Mouse (Mus musculus): ENCODE measurements around the gene Usf1. TPM values are rescaled to one million over a fixed set of nuclear protein-coding genes. Genes with fewer than 3 reads are reported as not detected.

Gene Usf1
- total and polyA plus RNA-seq, 3 experiments: 37.4 to 73.7 (median 54.9) TPM

DNA sequence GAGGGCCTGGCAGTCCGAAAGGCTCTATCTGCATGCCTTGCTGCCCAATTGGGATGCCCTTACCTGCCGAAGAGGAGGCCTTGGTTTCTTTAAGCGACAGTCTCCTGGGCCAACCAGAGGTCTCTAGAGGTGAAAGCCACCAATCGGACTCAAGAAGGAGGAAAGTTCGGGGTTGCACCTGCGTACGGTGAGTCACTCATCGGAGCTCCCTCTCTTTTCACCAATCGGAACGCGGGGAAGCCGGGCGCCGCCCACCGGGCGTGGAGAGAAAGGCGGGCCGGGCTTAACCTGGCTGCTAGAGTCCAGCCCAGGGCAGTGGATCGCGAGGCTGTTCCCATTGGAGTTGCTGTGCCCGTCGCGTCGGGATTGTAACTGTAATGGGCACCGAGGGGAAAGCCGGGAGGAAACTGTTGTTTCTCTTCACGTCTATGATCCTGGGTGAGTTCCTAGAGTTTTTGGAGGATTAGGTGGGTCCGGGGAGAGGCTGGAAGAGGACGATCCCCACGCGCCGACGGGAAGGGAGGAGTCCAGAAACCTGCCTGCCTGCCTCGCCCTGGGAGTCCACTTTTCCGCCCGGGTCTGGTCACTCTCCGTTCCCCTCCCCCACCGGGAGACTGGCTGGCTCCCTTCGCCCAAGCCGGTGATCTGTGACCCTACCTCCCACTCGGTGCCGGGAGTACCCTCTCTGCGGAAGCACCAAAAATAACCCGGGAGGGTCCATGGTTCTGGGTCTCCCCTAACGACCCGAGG is 26.3 kb downstream of the Usf1 start, which contains the start of gene F11r:
Gene F11r (plus strand): TSS at position 272 of the 750 bp plus-strand sequence.
- dilution Hi-C loops (cut with MboI; ENCODE audit: extremely low pct_ligation_motif_present, extremely low pct_unique_long_range_greater_than_20kb, low sequenced_read_pairs): no loop called here
- no peaks in the 10 kb centered on the region for H3K79me2 ChIP-seq (replicated peaks; ENCODE audit: control insufficient read depth, extremely low read depth, insufficient read depth, poor library complexity, severe bottlenecking)
- in situ Hi-C loops (cut with MboI; ENCODE audit: low pct_ligation_motif_present, low pct_unique_long_range_greater_than_20kb, low sequenced_read_pairs): no loop called here
- peak within 1 kb of the TSS; percentile 44 to 57 (median 52) for H3K4me3 ChIP-seq (replicated peaks in 1 of 3; ENCODE audit: low read depth in 2 of 3, low read length in 2 of 3, poor library complexity in 1 of 3)
- H3K9me3 ChIP-seq (replicated peaks; ENCODE audit: low read length): no peaks in the 10 kb centered on the region
- H3K27ac ChIP-seq (ENCODE audit: insufficient read depth, low read depth): no peak within 1 kb of the TSS
- peaks cover 8 to 43% of the 10 kb centered on the region in 2 experiments; a peak in 3 of 4 replicates for H3K4me1 ChIP-seq (ENCODE audit: control insufficient read depth in 1 of 2, insufficient read depth in 2 of 2)
- DNase-seq (ENCODE audit: extremely low read depth): peak; percentile 67
- TF ChIP-seq UBTF (IDR thresholded peaks at IDR 0.05; ENCODE audit: low read depth, low read length) (no peak), NRF1 (IDR thresholded peaks at IDR 0.05; ENCODE audit: low read depth, low read length) (peak; percentile 80), PAX5 (IDR thresholded peaks at IDR 0.05; ENCODE audit: low read length) (no peak), ELF1 (IDR thresholded peaks at IDR 0.05; ENCODE audit: low read depth, low read length) (0 out of 2 replicates have a peak, but pooled peaks have one; percentile 27), POLR2A (IDR thresholded peaks at IDR 0.05; ENCODE audit: low read depth, low read length) (peak; percentile 44; the same call in 1 of the 2 replicates), BHLHE40 (IDR thresholded peaks at IDR 0.05; ENCODE audit: low read depth, low read length) (0 out of 2 replicates have a peak, but pooled peaks have one; percentile 7), CTCF (conservative IDR thresholded peaks at IDR 0.05 in 1 of 2, IDR thresholded peaks at IDR 0.05 in 1 of 2; ENCODE audit: low read depth in 2 of 2, low read length in 2 of 2) (peak in 1 of 2 experiments; percentile 26; a peak in 1 of 4 replicates), MAX (IDR thresholded peaks at IDR 0.05; ENCODE audit: low read length) (peak; percentile 49; the same call in 1 of the 2 replicates), MXI1 (IDR thresholded peaks at IDR 0.05; ENCODE audit: low read depth, low read length) (0 out of 2 replicates have a peak, but pooled peaks have one; percentile 32), RCOR1 (conservative IDR thresholded peaks at IDR 0.05; ENCODE audit: low read depth, low read length) (peak; percentile 46; the same call in 1 of the 2 replicates), POLR2AphosphoS2 (IDR thresholded peaks at IDR 0.05; ENCODE audit: low read depth, low read length) (no peak), KAT2A (IDR thresholded peaks at IDR 0.05; ENCODE audit: insufficient replicate concordance, low read length) (no peak), MAFK (IDR thresholded peaks at IDR 0.05; ENCODE audit: insufficient replicate concordance, low read length) (no peak), SIN3A (IDR thresholded peaks at IDR 0.05; ENCODE audit: low read length) (0 out of 2 replicates have a peak, but pooled peaks have one; percentile 39), CHD2 (IDR thresholded peaks at IDR 0.05; ENCODE audit: low read length) (peak; percentile 81)
- H3K4me2 ChIP-seq (ENCODE audit: insufficient read depth, low read depth, poor library complexity, severe bottlenecking): peak within 1 kb of the TSS; percentile 82
- H3K36me3 ChIP-seq (replicated peaks in 1 of 2; ENCODE audit: control insufficient read depth in 1 of 2, insufficient read depth in 1 of 2, low read length in 1 of 2): no peaks in the 10 kb centered on the region
- H3K27me3 ChIP-seq (replicated peaks): peaks cover 36% of the 10 kb centered on the region
- peak within 1 kb of the TSS; percentile 33 for H3K9ac ChIP-seq (ENCODE audit: insufficient read depth, low read depth)

DNA sequence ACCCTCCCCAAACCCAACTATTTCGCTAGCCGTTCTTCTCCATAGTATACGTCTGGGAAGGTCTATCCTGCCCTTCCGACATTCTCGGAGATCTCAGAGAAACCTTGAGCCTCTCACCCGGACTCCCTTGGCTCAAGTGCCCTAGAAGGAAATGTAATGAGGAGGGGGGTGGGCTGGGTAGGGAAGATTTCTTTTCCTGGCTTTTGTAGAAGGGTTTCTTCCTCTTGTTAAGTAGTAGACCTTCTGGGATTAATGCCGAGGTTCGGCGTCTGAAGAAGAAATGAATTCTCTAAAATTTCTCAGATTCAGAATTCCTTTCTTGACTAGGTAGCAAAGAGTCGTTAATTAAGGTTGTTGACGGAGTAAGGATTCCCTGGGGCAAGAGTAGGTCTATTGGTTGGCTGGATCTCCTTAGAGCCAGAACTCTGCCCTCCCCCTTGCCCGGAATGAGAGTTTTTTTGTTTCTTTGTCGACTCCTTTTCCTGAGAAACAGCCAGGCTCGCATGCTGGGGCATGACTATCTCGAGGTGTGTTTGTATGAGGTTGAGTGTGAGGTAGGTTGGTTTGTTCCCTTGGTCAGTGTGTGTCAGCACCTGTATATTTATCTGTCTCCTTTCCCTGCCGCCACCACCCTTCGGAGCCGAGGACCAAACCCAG is 27.0 kb downstream of the Usf1 start:
- H3K4me3 ChIP-seq (replicated peaks in 1 of 3; ENCODE audit: low read depth in 2 of 3, low read length in 2 of 3, poor library complexity in 1 of 3): peak overlapping the region; percentile 44 to 57 (median 52)
- in situ Hi-C loops (cut with MboI; ENCODE audit: low pct_ligation_motif_present, low pct_unique_long_range_greater_than_20kb, low sequenced_read_pairs): no loop called here
- no peaks in the 10 kb centered on the region for H3K9me3 ChIP-seq (replicated peaks; ENCODE audit: low read length)
- peaks cover 8 to 43% of the 10 kb centered on the region in 2 experiments; a peak in 3 of 4 replicates for H3K4me1 ChIP-seq (ENCODE audit: control insufficient read depth in 1 of 2, insufficient read depth in 2 of 2)
- peak overlapping the region; percentile 82 for H3K4me2 ChIP-seq (ENCODE audit: insufficient read depth, low read depth, poor library complexity, severe bottlenecking)
- no peak overlapping the region for H3K27ac ChIP-seq (ENCODE audit: insufficient read depth, low read depth)
- peak overlapping the region; percentile 33 for H3K9ac ChIP-seq (ENCODE audit: insufficient read depth, low read depth)
- peaks cover 36% of the 10 kb centered on the region for H3K27me3 ChIP-seq (replicated peaks)
- no peaks in the 10 kb centered on the region for H3K36me3 ChIP-seq (replicated peaks in 1 of 2; ENCODE audit: control insufficient read depth in 1 of 2, insufficient read depth in 1 of 2, low read length in 1 of 2)
- dilution Hi-C loops (cut with MboI; ENCODE audit: extremely low pct_ligation_motif_present, extremely low pct_unique_long_range_greater_than_20kb, low sequenced_read_pairs): no loop called here
- no peak for TF ChIP-seq SIN3A (IDR thresholded peaks at IDR 0.05; ENCODE audit: low read length)
- TF ChIP-seq JUN (IDR thresholded peaks at IDR 0.05; ENCODE audit: insufficient read depth, low read depth, low read length): no peak
- TF ChIP-seq ELF1 (IDR thresholded peaks at IDR 0.05; ENCODE audit: low read depth, low read length): no peak
- TF ChIP-seq ZMIZ1 (IDR thresholded peaks at IDR 0.05; ENCODE audit: low read depth, low read length): no peak
- no peak for TF ChIP-seq HCFC1 (IDR thresholded peaks at IDR 0.05; ENCODE audit: low read depth, low read length)
- no peak for TF ChIP-seq RCOR1 (conservative IDR thresholded peaks at IDR 0.05; ENCODE audit: low read depth, low read length)
- no peak for TF ChIP-seq USF2 (conservative IDR thresholded peaks at IDR 0.05; ENCODE audit: low read depth, low read length)
- TF ChIP-seq ETS1 (conservative IDR thresholded peaks at IDR 0.05; ENCODE audit: low read depth, low read length): no peak
- H3K79me2 ChIP-seq (replicated peaks; ENCODE audit: control insufficient read depth, extremely low read depth, insufficient read depth, poor library complexity, severe bottlenecking): no peaks in the 10 kb centered on the region
- DNase-seq (ENCODE audit: extremely low read depth): no peak
